Mouse (Mus musculus) layer of hippocampus, adult 18-20 months (tissue): ENCODE measurements at regions not wholly inside any gene's neighbourhood (a gene's known extent, or its start where the extent isn't known, plus 50 kb on each side); places are given as distances from the start of the nearest gene placed in this dataset.

ENCODE experiments used
- DNase-seq, 2 experiments: peaks; one replicate each; pipeline ENCODE4 v3.0.0; 2022; ENCODE audit warnings: low spot score in 2 of 2

GRCm38 (mm10) chr17:81185685-81186084 lies 120.8 kb upstream of the Thumpd2 start:
- no peak for DNase-seq

- DNase-seq, result no peak
Measured at GRCm38 (mm10) chr17:81180813-81181424, 116.0 kb upstream of the Thumpd2 start.

GRCm38 (mm10) chr17:81176306-81176705 lies 111.4 kb upstream of the Thumpd2 start:
- DNase-seq, result no peak

- no peak for DNase-seq
Measured at GRCm38 (mm10) chr17:81175877-81176276, 111.0 kb upstream of the Thumpd2 start.

GRCm38 (mm10) chr17:81172943-81173342 lies 108.1 kb upstream of the Thumpd2 start:
- DNase-seq, result no peak

GRCm38 (mm10) chr17:81169118-81169517 lies 104.2 kb upstream of the Thumpd2 start:
- no peak for DNase-seq

- peak; percentile 56 to 72 for DNase-seq
Measured at GRCm38 (mm10) chr17:81150730-81151129, 85.8 kb upstream of the Thumpd2 start.

- no peak for DNase-seq
Measured at GRCm38 (mm10) chr17:81134702-81135101, 69.8 kb upstream of the Thumpd2 start.

GRCm38 (mm10) chr17:81133227-81133626 lies 68.3 kb upstream of the Thumpd2 start:
- DNase-seq, result peak in 1 of 2 experiments; percentile 26
